In genomic region chr11:77098332-77098972, GRCm38 (mm10) we compare ENCODE assay signal across 16 mouse cellular contexts.
"Had no signal": no experiment of that assay in that cellular context is flagged by ENCODE, and none has a peak within 500 bp of the region (broad histone marks: within the 10 kb centered on the region; RNA-seq: fewer than 3 reads in every experiment).

No protein-coding gene starts in this region.

- H3K36me3 ChIP-seq: limb, embryonic 12.5 days; liver, embryonic 13.5 days; lung, embryonic 15.5 days; midbrain, embryonic 10.5 days; neural tube, embryonic 15.5 days had no signal

- H3K9ac ChIP-seq: limb, embryonic 12.5 days; liver, embryonic 13.5 days; lung, embryonic 15.5 days; neural tube, embryonic 15.5 days had no signal

- ATAC-seq: hindbrain, postnatal 0 days had no signal

- DNase-seq: kidney, adult 11 months; kidney, postnatal 10 days; kidney, postnatal 4 days; liver, embryonic 13.5 days; midbrain, embryonic 14.5 days; right cerebral cortex, adult 18-20 months; thymus, adult 2 months; thymus, postnatal 25 days had no signal

- H3K27me3 ChIP-seq: liver, embryonic 13.5 days; lung, embryonic 15.5 days had no signal

- H3K4me2 ChIP-seq: limb, embryonic 12.5 days; liver, embryonic 13.5 days; lung, embryonic 15.5 days; neural tube, embryonic 15.5 days had no signal

- H3K4me3 ChIP-seq: layer of hippocampus, adult 2 months; limb, embryonic 12.5 days; liver, embryonic 13.5 days; lung, embryonic 15.5 days; midbrain, embryonic 10.5 days; myocyte; neural tube, embryonic 15.5 days had no signal

- H3K27ac ChIP-seq: hindbrain, postnatal 0 days; layer of hippocampus, adult 2 months; limb, embryonic 12.5 days; liver, embryonic 13.5 days; lung, embryonic 15.5 days; midbrain, embryonic 10.5 days; neural tube, embryonic 15.5 days; stomach, postnatal 0 days had no signal

- H3K9me3 ChIP-seq: limb, embryonic 12.5 days; liver, embryonic 13.5 days; lung, embryonic 15.5 days; midbrain, embryonic 10.5 days; neural tube, embryonic 15.5 days had no signal
